ENCODE assay signal across 18 mouse cellular contexts in genomic region chr5:5284531-5284930, GRCm38 (mm10).
"Had no signal": no experiment of that assay in that cellular context is flagged by ENCODE, and none has a peak within 500 bp of the region (broad histone marks: within the 10 kb centered on the region; RNA-seq: fewer than 3 reads in every experiment).

No protein-coding gene starts in this region.

- H3K4me3 ChIP-seq: liver, embryonic 15.5 days; lung, embryonic 15.5 days; megakaryocyte, embryonic 14.5 days; midbrain, embryonic 13.5 days; midbrain, embryonic 15.5 days; neural tube, embryonic 12.5 days; stomach, embryonic 15.5 days had no signal

- ATAC-seq: liver, postnatal 0 days; lung, postnatal 0 days; midbrain, embryonic 13.5 days; midbrain, embryonic 15.5 days had no signal

- DNase-seq: liver, postnatal 0 days; lung, adult 2 months; lung, postnatal 14 days; lung, postnatal 36 days; right cerebral cortex, postnatal 25 days; thymus, adult 2 months; thymus, postnatal 14 days; thymus, postnatal 36 days had no signal

- H3K27ac ChIP-seq: liver, embryonic 15.5 days; lung, embryonic 15.5 days; macrophage; midbrain, embryonic 13.5 days; midbrain, embryonic 15.5 days; neural tube, embryonic 12.5 days; stomach, embryonic 15.5 days; stomach, postnatal 0 days had no signal
